Mouse (Mus musculus) hindbrain, postnatal 0 days (tissue): ENCODE results near the gene Prkcb. TPM values are rescaled to one million over a fixed set of nuclear protein-coding genes. Genes with fewer than 3 reads are reported as not detected.

ENCODE experiments used
- ATAC-seq: fragments of 200-750 bp; cut with Nextera tagmentation; 2 replicates; pipeline ENCODE4 v1.8.0; 2017; ENCODE audit warnings: mild to moderate bottlenecking, moderate TSS enrichment, moderate library complexity
- DNase-seq: peaks from one replicate; pipeline ENCODE4 v3.0.0-alpha.2; 2015; ENCODE audit warnings: low spot score
- H3K27ac ChIP-seq: fragments of 300-500 bp; sonication (generic); 2 replicates; pipeline ENCODE4 v1.5.1; 2014; ENCODE audit warnings: mild to moderate bottlenecking
- H3K27me3 ChIP-seq: fragments of 300-500 bp; sonication (generic); 2 replicates; pipeline ENCODE4 v1.6.1; 2014; ENCODE audit warnings: low read length, mixed read lengths; ENCODE audit not compliant: insufficient read depth
- H3K36me3 ChIP-seq: fragments of 300-500 bp; sonication (generic); 2 replicates; pipeline ENCODE4 v1.6.1; 2014; ENCODE audit warnings: low read length, mixed read lengths; ENCODE audit not compliant: insufficient read depth
- H3K4me1 ChIP-seq: fragments of 300-500 bp; sonication (generic); 2 replicates; pipeline ENCODE4 v1.6.1; 2014; ENCODE audit warnings: antibody characterized with exemption, low read length, mixed read lengths; ENCODE audit not compliant: insufficient read depth
- H3K4me2 ChIP-seq: fragments of 300-500 bp; sonication (generic); 2 replicates; pipeline ENCODE4 v1.6.1; 2014; ENCODE audit warnings: low read depth, mild to moderate bottlenecking, low read length, moderate library complexity, mixed read lengths
- H3K4me3 ChIP-seq: fragments of 300-500 bp; sonication (generic); 2 replicates; pipeline ENCODE4 v1.5.1; 2014; ENCODE audit warnings: low read length
- H3K9ac ChIP-seq: fragments of 300-500 bp; sonication (generic); replicated peaks from 2 replicates; pipeline ENCODE4 v1.6.1; 2014; ENCODE audit warnings: mild to moderate bottlenecking, low read length, moderate library complexity, mixed read lengths
- H3K9me3 ChIP-seq: fragments of 300-500 bp; sonication (generic); 2 replicates; pipeline ENCODE4 v1.6.1; 2016; ENCODE audit warnings: low read length, mixed read lengths
- CTCF ChIP-seq: IDR thresholded peaks from 2 replicates; pipeline ENCODE4 v1.5.1; 2016; ENCODE audit warnings: antibody characterized with exemption, control low read depth, low read depth
- WGBS: fragments of 180-500 bp; shearing (Covaris S2); extraction: QIAGEN DNeasy Blood & Tissue Kit; methylation state at CpG from one replicate; pipeline ENCODE4 v1.1.7; 2014; 5-methylcytosine and 5-hydroxymethylcytosine counted together
- polyA plus RNA-seq: library from polyadenylated mRNA; unstranded; fragments of >200 nt; fragmentation: Nextera tagmentation; extraction: Ambion mirVana; gene quantifications from 2 replicates; pipeline ENCODE4 v1.2.1, GENCODE M21; 2015
- total RNA-seq: library from RNA; depleted of rRNA; stranded (reverse); fragments of >200 nt; gene quantifications from 2 replicates; pipeline ENCODE4 v1.2.3, GENCODE M21; 2014

Gene Prkcb
- total and polyA plus RNA-seq, 2 experiments from 2014 or later = 187 to 261 TPM

DNA sequence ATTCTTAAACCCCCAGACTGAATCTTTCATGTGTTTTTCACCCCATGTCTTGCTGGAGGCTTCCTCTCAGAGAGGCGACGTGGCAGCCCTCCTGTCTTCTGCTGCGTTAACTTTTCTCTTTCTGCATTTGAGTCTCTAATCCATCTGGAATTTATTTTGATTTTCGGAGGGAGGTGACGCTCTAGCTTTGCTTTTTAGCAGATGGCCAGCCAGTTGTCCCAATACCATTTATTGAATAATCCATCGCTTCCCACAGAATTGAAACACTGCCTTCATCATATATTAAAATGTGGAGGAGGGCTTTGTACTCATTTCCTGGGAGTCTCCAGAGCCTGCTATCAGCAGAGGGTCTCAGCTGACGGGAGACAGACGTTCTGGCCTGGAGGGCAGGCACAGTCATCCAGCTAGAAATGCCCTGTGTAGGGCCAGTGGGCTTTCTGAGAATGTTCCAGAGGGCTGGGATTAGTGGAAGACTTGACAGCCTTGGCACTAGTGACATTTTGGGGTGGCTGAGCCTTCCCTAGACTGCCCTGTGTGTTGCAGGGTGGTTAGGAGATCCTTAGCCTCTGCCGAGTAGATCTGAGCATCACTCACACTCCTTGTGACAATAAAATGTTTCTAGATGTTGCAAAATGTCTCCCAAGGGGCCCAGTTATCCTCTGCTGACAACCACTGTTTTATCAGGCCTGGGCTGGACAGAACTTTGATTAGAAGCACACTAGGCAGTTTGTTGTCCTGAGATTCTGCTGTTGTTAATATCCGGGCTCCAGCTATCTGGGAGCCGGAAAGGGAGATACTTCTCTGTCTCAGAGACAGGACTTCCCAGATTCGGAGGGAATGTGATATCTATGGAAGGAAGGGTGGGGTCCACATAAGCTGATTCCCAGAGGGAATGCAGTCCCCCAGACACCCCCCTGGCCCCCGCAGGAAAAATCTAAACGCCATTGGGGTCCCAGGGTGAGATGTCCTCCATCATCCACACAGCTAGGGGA is 58.0 kb downstream of the Prkcb start:
- H3K36me3 ChIP-seq = no peaks in the 10 kb centered on the region
- H3K9ac ChIP-seq = no peak overlapping the region
- DNase-seq (no peak), ATAC-seq (no peak)
- peaks cover 7% of the 10 kb centered on the region; the same call in 1 of the 2 replicates for H3K4me1 ChIP-seq
- TF ChIP-seq CTCF = no peak
- H3K9me3 ChIP-seq = no peaks in the 10 kb centered on the region
- H3K27me3 ChIP-seq = no peaks in the 10 kb centered on the region
- H3K4me2 ChIP-seq = no peak overlapping the region
- H3K4me3 ChIP-seq = no peak overlapping the region
- H3K27ac ChIP-seq = peak overlapping the region; percentile 15; the same call in 1 of the 2 replicates
- WGBS = 64% methylated on average over 14 of the region's 14 CpGs

DNA sequence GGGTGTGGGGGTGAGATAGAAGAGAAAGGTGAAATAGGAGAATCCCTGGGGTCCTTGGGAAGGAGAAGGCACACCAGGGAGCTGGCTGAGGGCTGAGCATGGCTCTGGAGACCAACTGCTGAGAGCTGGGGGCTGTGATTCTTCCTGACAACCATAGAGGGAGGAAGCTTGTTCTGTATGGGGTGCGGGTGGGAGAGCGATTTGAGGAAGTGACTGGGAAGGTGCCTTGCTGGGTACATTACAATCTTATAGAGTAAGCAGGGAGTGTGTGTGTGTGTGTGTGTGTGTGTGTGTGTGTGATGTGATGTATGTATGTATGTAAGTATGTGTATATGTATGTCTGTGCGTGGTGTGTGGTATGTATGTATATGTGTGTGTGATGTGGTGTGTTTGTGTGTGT is 58.9 kb downstream of the Prkcb start:
- Histone ChIP-seq H3K9me3 (no peaks in the 10 kb centered on the region), H3K36me3 (no peaks in the 10 kb centered on the region), H3K27me3 (no peaks in the 10 kb centered on the region), H3K4me3 (no peak overlapping the region), H3K9ac (no peak overlapping the region), H3K4me2 (no peak overlapping the region), H3K4me1 (peaks cover 7% of the 10 kb centered on the region; the same call in 1 of the 2 replicates), H3K27ac (no peak overlapping the region)
- no peak for TF ChIP-seq CTCF
- DNase-seq = no peak
- 84% methylated on average over 3 of the region's 3 CpGs for WGBS
- no peak for ATAC-seq

DNA sequence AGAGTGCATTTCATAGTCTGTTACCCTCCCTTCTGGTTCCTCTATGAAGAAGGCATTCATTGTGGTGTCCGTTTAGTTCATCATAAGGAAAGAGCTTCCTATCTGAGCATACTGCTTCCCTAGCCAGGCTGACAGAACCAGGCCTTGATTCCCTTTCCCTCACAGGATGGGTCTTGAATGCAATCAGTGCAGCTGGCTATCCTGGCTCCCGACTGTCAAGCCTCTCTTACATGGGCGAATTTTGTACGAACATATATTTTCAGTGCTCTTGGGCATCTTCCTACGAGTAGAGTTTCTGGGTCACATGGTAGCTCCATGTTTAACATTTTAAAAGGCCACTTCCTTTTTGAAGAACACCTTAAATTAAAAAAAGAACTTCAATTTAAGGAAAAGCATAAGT is 61.4 kb downstream of the Prkcb start:
- H3K27me3 ChIP-seq = no peaks in the 10 kb centered on the region
- no peak overlapping the region for H3K9ac ChIP-seq
- H3K27ac ChIP-seq = no peak overlapping the region
- no peaks in the 10 kb centered on the region for H3K9me3 ChIP-seq
- DNase-seq (no peak), ATAC-seq (peak; percentile 17; the same call in 1 of the 2 replicates)
- WGBS = 79% methylated on average over 5 of the region's 5 CpGs
- TF ChIP-seq CTCF = no peak
- no peak overlapping the region for H3K4me2 ChIP-seq
- no peaks in the 10 kb centered on the region for H3K36me3 ChIP-seq
- H3K4me1 ChIP-seq = peaks cover 12% of the 10 kb centered on the region
- H3K4me3 ChIP-seq = no peak overlapping the region

DNA sequence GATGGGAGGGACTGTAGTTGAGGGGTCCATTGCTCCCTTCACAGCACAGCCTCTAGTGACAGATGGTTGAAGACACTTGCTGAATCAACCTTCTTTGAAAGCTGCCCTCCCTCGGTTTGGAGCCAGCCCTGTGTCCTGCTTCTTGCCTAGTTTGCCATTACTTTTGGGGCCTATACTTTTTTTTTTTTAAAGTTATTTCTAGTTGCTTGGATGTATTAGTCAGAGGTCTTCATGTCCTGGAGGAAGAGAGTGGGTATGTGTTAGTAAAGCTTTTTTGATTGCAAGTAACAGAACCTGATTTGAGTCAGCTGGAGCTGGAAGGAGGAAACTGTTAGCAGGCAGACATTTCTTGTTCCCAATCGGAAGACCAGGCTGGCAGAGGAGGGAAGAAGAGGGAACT is 62.2 kb downstream of the Prkcb start:
- H3K27ac ChIP-seq = no peak overlapping the region
- no peaks in the 10 kb centered on the region for H3K9me3 ChIP-seq
- no peak overlapping the region for H3K9ac ChIP-seq
- H3K4me1 ChIP-seq = peaks cover 12% of the 10 kb centered on the region
- no peak for TF ChIP-seq CTCF
- no peak overlapping the region for H3K4me2 ChIP-seq
- no peak; the same call in 1 of the 2 replicates for ATAC-seq
- H3K4me3 ChIP-seq = no peak overlapping the region
- no peak for DNase-seq
- H3K27me3 ChIP-seq = no peaks in the 10 kb centered on the region
- 59% methylated on average over 2 of the region's 2 CpGs for WGBS
- H3K36me3 ChIP-seq = no peaks in the 10 kb centered on the region

DNA sequence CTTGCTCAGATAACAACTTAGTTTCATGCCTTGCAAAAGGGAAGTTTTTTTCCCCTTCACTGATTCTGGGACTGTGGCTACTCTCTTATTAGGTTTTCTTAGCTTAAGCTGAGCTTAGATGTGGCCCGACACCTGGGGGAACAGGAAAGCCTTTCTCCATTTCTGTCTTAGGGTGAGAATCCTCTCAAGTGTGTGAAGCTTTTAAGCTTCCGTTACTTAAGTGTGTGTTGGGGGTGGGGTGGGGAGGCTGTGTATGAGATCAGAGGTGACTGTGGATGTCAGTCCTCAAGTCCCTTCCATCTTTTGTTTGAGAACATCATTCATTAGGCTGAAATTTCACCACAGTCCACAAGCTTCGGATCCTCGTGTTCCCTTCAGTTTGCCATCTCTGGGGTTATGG is 63.3 kb downstream of the Prkcb start:
- no peak overlapping the region for H3K4me2 ChIP-seq
- H3K36me3 ChIP-seq = no peaks in the 10 kb centered on the region
- peaks cover 12% of the 10 kb centered on the region for H3K4me1 ChIP-seq
- no peak overlapping the region for H3K9ac ChIP-seq
- ATAC-seq (no peak), DNase-seq (no peak)
- H3K4me3 ChIP-seq = no peak overlapping the region
- H3K9me3 ChIP-seq = no peaks in the 10 kb centered on the region
- TF ChIP-seq CTCF = no peak
- 92% methylated on average over 4 of the region's 4 CpGs for WGBS
- H3K27me3 ChIP-seq = no peaks in the 10 kb centered on the region
- H3K27ac ChIP-seq = no peak overlapping the region; the same call in 1 of the 2 replicates

DNA sequence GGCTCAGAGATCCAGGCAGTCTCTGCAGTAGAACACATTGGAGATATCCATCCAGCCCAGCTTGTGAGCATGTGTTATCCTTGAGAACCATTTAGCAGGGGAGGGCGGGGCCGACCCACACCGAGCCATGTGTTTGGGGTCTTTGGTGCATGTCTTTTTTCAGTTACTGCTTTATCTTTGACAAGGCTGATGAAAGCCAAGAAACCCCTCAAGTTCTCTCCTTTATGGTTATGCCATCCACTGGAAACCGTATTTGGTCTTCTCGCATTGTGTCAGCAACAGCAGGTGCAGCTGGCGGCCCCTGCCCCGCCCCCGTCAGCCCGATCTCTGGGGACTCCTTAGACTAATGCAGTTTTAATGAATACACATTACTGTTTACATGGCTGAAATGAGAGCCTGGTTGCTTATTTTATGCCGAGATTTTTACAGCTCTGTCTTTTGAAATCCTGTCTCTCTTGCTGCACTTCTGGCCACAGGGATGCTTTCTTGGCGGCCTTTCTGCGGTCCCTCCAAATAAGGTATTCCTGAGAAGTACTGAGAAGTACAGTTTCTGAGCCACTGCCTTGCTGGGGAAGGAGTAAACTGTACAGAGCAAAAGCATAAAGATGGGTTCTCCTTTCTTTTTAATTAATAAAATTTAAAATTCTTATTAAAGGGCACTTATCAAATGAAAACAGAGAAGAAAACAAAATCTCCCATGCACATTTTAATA is 64.2 kb downstream of the Prkcb start:
- H3K27me3 ChIP-seq = no peaks in the 10 kb centered on the region
- 0 out of 2 replicates have a peak overlapping the region, but pooled peaks have one; percentile 13 for H3K9ac ChIP-seq
- TF ChIP-seq CTCF = no peak
- WGBS = 31% methylated on average over 12 of the region's 12 CpGs
- H3K4me3 ChIP-seq = no peak overlapping the region
- H3K9me3 ChIP-seq = no peaks in the 10 kb centered on the region
- H3K4me2 ChIP-seq = 0 out of 2 replicates have a peak overlapping the region, but pooled peaks have one; percentile 13
- H3K4me1 ChIP-seq = peaks cover 9% of the 10 kb centered on the region; the same call in 1 of the 2 replicates
- DNase-seq (peak; percentile 71), ATAC-seq (peak; percentile 66)
- peak overlapping the region; percentile 45 for H3K27ac ChIP-seq
- H3K36me3 ChIP-seq = no peaks in the 10 kb centered on the region
